Mouse (Mus musculus): Measurements from ENCODE around the gene Gm6793. TPM values are rescaled to one million over a fixed set of nuclear protein-coding genes. Genes with fewer than 3 reads are reported as not detected.

Gm6793 gene
- total RNA-seq, 1 experiment from 2014 or later = 0.35 TPM

GRCm38 (mm10) chr8:111992013-111992702 lies 22.7 kb downstream of the Gm6793 start, which contains the start of gene Adat1:
Adat1 (minus strand) TSS chr8:111992302.
- peak; percentile 98 for ATAC-seq (ENCODE audit: extremely low read depth, insufficient number of reproducible peaks, low FRiP score, poor library complexity, severe bottlenecking)

GRCm38 (mm10) chr8:111991278-111991677 lies 23.6 kb downstream of the Gm6793 start:
- no peak for ATAC-seq (ENCODE audit: extremely low read depth, insufficient number of reproducible peaks, low FRiP score, poor library complexity, severe bottlenecking)

GRCm38 (mm10) chr8:111989911-111990310 lies 24.9 kb downstream of the Gm6793 start:
- peak; percentile 64 for ATAC-seq (ENCODE audit: extremely low read depth, insufficient number of reproducible peaks, low FRiP score, poor library complexity, severe bottlenecking)

- ATAC-seq (ENCODE audit: extremely low read depth, insufficient number of reproducible peaks, low FRiP score, poor library complexity, severe bottlenecking) = no peak
Measured at GRCm38 (mm10) chr8:111984511-111984910, 30.3 kb downstream of the Gm6793 start.

- ATAC-seq (ENCODE audit: extremely low read depth, insufficient number of reproducible peaks, low FRiP score, poor library complexity, severe bottlenecking) = no peak
Measured at GRCm38 (mm10) chr8:111982116-111982515, 32.7 kb downstream of the Gm6793 start.

GRCm38 (mm10) chr8:111978147-111978546 lies 36.7 kb downstream of the Gm6793 start:
- no peak for ATAC-seq (ENCODE audit: extremely low read depth, insufficient number of reproducible peaks, low FRiP score, poor library complexity, severe bottlenecking)

GRCm38 (mm10) chr8:111976326-111976725 lies 38.5 kb downstream of the Gm6793 start:
- ATAC-seq (ENCODE audit: extremely low read depth, insufficient number of reproducible peaks, low FRiP score, poor library complexity, severe bottlenecking) = no peak

GRCm38 (mm10) chr8:111975706-111976105 lies 39.1 kb downstream of the Gm6793 start:
- ATAC-seq (ENCODE audit: extremely low read depth, insufficient number of reproducible peaks, low FRiP score, poor library complexity, severe bottlenecking) = no peak

- no peak for ATAC-seq (ENCODE audit: extremely low read depth, insufficient number of reproducible peaks, low FRiP score, poor library complexity, severe bottlenecking)
Measured at GRCm38 (mm10) chr8:111974138-111974537, 40.7 kb downstream of the Gm6793 start.

- ATAC-seq (ENCODE audit: extremely low read depth, insufficient number of reproducible peaks, low FRiP score, poor library complexity, severe bottlenecking) = no peak
Measured at GRCm38 (mm10) chr8:111968991-111969390, 45.8 kb downstream of the Gm6793 start.

GRCm38 (mm10) chr8:111968541-111968940 lies 46.3 kb downstream of the Gm6793 start:
- no peak for ATAC-seq (ENCODE audit: extremely low read depth, insufficient number of reproducible peaks, low FRiP score, poor library complexity, severe bottlenecking)

- no peak for ATAC-seq (ENCODE audit: extremely low read depth, insufficient number of reproducible peaks, low FRiP score, poor library complexity, severe bottlenecking)
Measured at GRCm38 (mm10) chr8:111967246-111967870, 47.5 kb downstream of the Gm6793 start.

- ATAC-seq (ENCODE audit: extremely low read depth, insufficient number of reproducible peaks, low FRiP score, poor library complexity, severe bottlenecking) = no peak
Measured at GRCm38 (mm10) chr8:111964849-111965561, 49.8 kb downstream of the Gm6793 start.

GRCm38 (mm10) chr8:111964351-111964750 lies 50.5 kb downstream of the Gm6793 start:
- no peak for ATAC-seq (ENCODE audit: extremely low read depth, insufficient number of reproducible peaks, low FRiP score, poor library complexity, severe bottlenecking)

GRCm38 (mm10) chr8:111963546-111963945 lies 51.3 kb downstream of the Gm6793 start:
- ATAC-seq (ENCODE audit: extremely low read depth, insufficient number of reproducible peaks, low FRiP score, poor library complexity, severe bottlenecking) = no peak

Other genes starting within 250 kb of the Gm6793 start
- gene Cfdp1, start 160.7 kb downstream of the Gm6793 start, total RNA-seq (2017) = 78.2 and 89.3 TPM in 2 replicates
- 3.7 and 4.1 TPM in 2 replicates for gene Tmem170, start 138.3 kb downstream of the Gm6793 start, total RNA-seq (2017)
- gene Chst5, start 104.6 kb downstream of the Gm6793 start, total RNA-seq (2017) = not detected in 2 replicates
- 0.47 and 1.2 TPM in 2 replicates for gene Tmem231, start 81.2 kb downstream of the Gm6793 start, total RNA-seq (2017)
- gene Gabarapl2, start 74.3 kb downstream of the Gm6793 start, total RNA-seq (2017) = 76.9 and 79.2 TPM in 2 replicates
- 4.9 and 8.3 TPM in 2 replicates for gene Adat1, start 22.7 kb downstream of the Gm6793 start, total RNA-seq (2017)
- 48.9 and 54.5 TPM in 2 replicates for gene Kars, start 3.7 kb downstream of the Gm6793 start, total RNA-seq (2017)
- 16.9 and 24.1 TPM in 2 replicates for gene Terf2ip, start 3.6 kb downstream of the Gm6793 start, total RNA-seq (2017)